Mouse (Mus musculus) forebrain, postnatal 0 days (tissue): ENCODE measurements around the gene Slc44a4. TPM values are rescaled to one million over a fixed set of nuclear protein-coding genes. Genes with fewer than 3 reads are reported as not detected.
A peak's percentile ranks its signal among the peaks of the same experiment; 100 is the strongest.

Experiments
- ATAC-seq: fragments of 200-750 bp; cut with Nextera tagmentation; 2 replicates; pipeline ENCODE4 v1.8.0; 2017; ENCODE audit warnings: mild to moderate bottlenecking, moderate library complexity
- DNase-seq: peaks from one replicate; pipeline ENCODE4 v3.0.0-alpha.2; 2015
- H3K27ac ChIP-seq: fragments of 300-500 bp; sonication (generic); 2 replicates; pipeline ENCODE4 v1.5.1; 2014; ENCODE audit warnings: low read depth, mild to moderate bottlenecking, antibody characterized with exemption, low read length, moderate library complexity, mixed read lengths
- H3K27me3 ChIP-seq: fragments of 300-500 bp; sonication (generic); 2 replicates; pipeline ENCODE4 v1.6.1; 2014; ENCODE audit warnings: mild to moderate bottlenecking, low read length, mixed read lengths; ENCODE audit not compliant: insufficient read depth
- H3K36me3 ChIP-seq: fragments of 300-500 bp; sonication (generic); 2 replicates; pipeline ENCODE4 v1.6.1; 2014; ENCODE audit warnings: mild to moderate bottlenecking, moderate library complexity; ENCODE audit not compliant: insufficient read depth
- H3K4me1 ChIP-seq: fragments of 300-500 bp; sonication (generic); 2 replicates; pipeline ENCODE4 v1.6.1; 2014; ENCODE audit warnings: antibody characterized with exemption; ENCODE audit not compliant: insufficient read depth
- H3K4me2 ChIP-seq: fragments of 300-500 bp; sonication (generic); 2 replicates; pipeline ENCODE4 v1.6.1; 2014; ENCODE audit warnings: low read depth, mild to moderate bottlenecking, moderate library complexity
- H3K4me3 ChIP-seq: fragments of 300-500 bp; sonication (generic); 2 replicates; pipeline ENCODE4 v1.5.1; 2014; ENCODE audit warnings: low read depth, low read length, mixed read lengths
- H3K9ac ChIP-seq: fragments of 300-500 bp; sonication (generic); 2 replicates; pipeline ENCODE4 v1.6.1; 2014; ENCODE audit warnings: mild to moderate bottlenecking
- H3K9me3 ChIP-seq: fragments of 300-500 bp; sonication (generic); 2 replicates; pipeline ENCODE4 v1.6.1; 2016; ENCODE audit warnings: low read length
- CTCF ChIP-seq: sonication (generic); IDR thresholded peaks from 2 replicates; pipeline ENCODE4 v1.5.1; 2016; ENCODE audit warnings: antibody characterized with exemption, control low read depth, low read depth
- WGBS: fragments of 180-500 bp; shearing (Covaris S2); extraction: QIAGEN DNeasy Blood & Tissue Kit; methylation state at CpG from one replicate; pipeline ENCODE4 v1.1.7; 2014; 5-methylcytosine and 5-hydroxymethylcytosine counted together
- polyA plus RNA-seq: library from polyadenylated mRNA; unstranded; fragments of >200 nt; fragmentation: Nextera tagmentation; extraction: Ambion mirVana; gene quantifications from 2 replicates; pipeline ENCODE4 v1.2.1, GENCODE M21; 2015
- total RNA-seq: library from RNA; depleted of rRNA; stranded (reverse); fragments of >200 nt; gene quantifications from 2 replicates; pipeline ENCODE4 v1.2.3, GENCODE M21; 2014

Gene Slc44a4
- total and polyA plus RNA-seq, 2 experiments from 2014 or later = not detected

DNA sequence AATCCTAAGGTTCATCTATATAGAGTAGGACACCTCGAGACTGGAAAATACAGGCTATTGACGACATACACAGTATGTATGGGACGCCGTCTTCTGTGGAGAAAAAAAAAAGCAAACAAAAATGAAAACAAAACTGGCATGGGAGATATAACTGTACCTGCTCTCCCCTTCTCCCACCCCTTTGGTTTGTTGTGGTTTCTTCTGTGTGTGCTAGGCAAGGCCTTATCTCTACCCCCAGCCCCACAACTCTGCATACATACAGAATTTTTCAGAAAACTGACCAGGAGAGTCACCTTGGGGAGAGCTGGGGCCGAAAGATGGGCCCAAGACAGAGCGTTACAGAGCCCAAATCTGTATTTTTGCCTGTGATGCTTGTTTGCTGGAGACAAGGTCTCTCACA, 29.6 kb upstream of the Slc44a4 start:
- no peak overlapping the region for H3K27ac ChIP-seq
- no peaks in the 10 kb centered on the region for H3K36me3 ChIP-seq
- H3K4me3 ChIP-seq = no peak overlapping the region
- ATAC-seq = no peak
- H3K4me1 ChIP-seq = no peaks in the 10 kb centered on the region
- WGBS = 89% methylated on average over 6 of the region's 6 CpGs
- 0 out of 2 replicates have a peak, but pooled peaks cover 4% of the 10 kb centered on the region for H3K27me3 ChIP-seq
- H3K9me3 ChIP-seq = no peaks in the 10 kb centered on the region
- no peak for DNase-seq
- H3K4me2 ChIP-seq = no peak overlapping the region
- no peak for TF ChIP-seq CTCF
- H3K9ac ChIP-seq = no peak overlapping the region

DNA sequence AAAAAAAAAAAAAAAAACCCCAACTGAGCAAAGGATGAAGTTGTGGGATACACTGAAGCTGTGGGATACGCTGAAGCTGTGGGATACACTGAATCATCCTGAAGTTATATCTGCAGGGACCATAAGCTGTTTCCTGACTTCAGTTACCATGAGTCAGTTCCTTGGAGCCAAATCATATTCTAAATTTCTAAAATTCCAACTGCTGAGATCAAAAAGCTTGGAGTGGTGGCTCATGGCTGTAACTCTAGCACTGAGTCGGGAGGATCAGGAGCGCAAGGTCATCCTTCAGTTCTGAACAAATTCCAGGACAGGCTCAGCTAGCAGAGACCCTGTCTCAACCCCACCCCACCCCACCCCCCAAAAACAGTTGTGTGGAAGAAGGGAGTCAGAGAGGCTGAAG, 28.7 kb upstream of the Slc44a4 start:
- no peaks in the 10 kb centered on the region for H3K9me3 ChIP-seq
- no peak overlapping the region for H3K4me2 ChIP-seq
- H3K36me3 ChIP-seq = no peaks in the 10 kb centered on the region
- WGBS = 84% methylated on average over 3 of the region's 3 CpGs
- H3K4me1 ChIP-seq = no peaks in the 10 kb centered on the region
- H3K27ac ChIP-seq = no peak overlapping the region
- TF ChIP-seq CTCF = no peak
- H3K4me3 ChIP-seq = no peak overlapping the region
- DNase-seq (no peak), ATAC-seq (no peak)
- 0 out of 2 replicates have a peak, but pooled peaks cover 4% of the 10 kb centered on the region for H3K27me3 ChIP-seq
- no peak overlapping the region for H3K9ac ChIP-seq

DNA sequence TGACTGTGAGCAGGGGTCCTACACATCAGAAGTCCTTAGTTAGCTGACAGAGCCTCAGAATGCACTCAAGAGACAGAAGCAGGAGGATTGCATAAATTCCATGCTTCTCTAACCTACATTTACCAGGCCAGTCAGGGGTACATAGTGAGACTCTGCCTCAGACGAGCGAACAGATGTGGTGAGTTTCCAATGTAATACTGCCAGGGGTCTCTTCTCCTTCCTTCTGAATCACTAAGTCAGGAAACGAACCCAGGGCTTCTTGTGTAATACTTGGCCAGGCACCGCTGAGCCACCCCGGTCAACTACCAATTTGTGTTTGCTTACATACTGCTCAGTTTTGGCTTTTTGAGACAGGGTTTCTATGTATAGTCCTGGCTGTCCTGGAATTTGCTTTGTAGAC, 26.3 kb upstream of the Slc44a4 start:
- Histone ChIP-seq H3K36me3 (no peaks in the 10 kb centered on the region), H3K27ac (no peak overlapping the region), H3K4me2 (no peak overlapping the region), H3K9me3 (no peaks in the 10 kb centered on the region), H3K4me1 (no peaks in the 10 kb centered on the region), H3K27me3 (no peaks in the 10 kb centered on the region), H3K9ac (no peak overlapping the region), H3K4me3 (no peak overlapping the region)
- WGBS = 92% methylated on average over 5 of the region's 5 CpGs
- no peak for TF ChIP-seq CTCF
- DNase-seq (no peak), ATAC-seq (no peak)

DNA sequence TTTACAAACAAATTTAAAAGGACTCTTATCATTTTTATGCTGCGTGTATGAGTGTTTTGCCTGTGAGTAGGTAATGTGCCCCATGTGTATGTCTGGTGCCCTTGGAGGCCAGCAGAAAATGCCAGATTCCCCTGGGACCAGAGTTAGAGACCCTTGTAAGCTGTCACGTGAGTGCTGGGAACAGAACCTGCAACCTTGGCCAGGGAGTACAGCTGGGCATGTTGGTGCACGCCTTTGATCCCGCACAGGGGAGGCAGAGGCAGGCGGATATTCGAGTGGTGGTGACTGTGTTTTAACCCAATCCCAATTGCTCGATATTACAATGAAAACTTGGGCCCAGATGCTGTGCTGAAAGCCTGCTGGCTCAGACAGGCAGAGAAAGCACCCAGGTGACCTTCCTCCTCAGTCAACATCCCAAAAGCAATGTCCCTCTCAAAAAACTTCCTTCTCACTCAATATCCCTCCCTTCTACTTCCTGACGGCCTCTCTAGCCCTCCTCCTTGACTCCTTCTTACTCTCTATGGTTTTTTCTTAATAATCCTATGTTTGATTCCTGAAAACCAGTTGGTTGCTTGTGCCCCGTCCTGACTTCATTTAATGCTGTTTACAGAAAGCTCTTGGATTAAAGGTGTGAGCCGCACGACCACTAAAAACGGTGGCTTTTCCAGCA, 24.1 kb upstream of the Slc44a4 start:
- 88% methylated on average over 12 of the region's 12 CpGs for WGBS
- Histone ChIP-seq H3K4me2 (no peak overlapping the region), H3K4me3 (no peak overlapping the region), H3K27me3 (no peaks in the 10 kb centered on the region), H3K36me3 (no peaks in the 10 kb centered on the region), H3K9me3 (no peaks in the 10 kb centered on the region), H3K9ac (no peak overlapping the region), H3K27ac (no peak overlapping the region), H3K4me1 (no peaks in the 10 kb centered on the region)
- no peak for TF ChIP-seq CTCF
- ATAC-seq = no peak
- DNase-seq = no peak

DNA sequence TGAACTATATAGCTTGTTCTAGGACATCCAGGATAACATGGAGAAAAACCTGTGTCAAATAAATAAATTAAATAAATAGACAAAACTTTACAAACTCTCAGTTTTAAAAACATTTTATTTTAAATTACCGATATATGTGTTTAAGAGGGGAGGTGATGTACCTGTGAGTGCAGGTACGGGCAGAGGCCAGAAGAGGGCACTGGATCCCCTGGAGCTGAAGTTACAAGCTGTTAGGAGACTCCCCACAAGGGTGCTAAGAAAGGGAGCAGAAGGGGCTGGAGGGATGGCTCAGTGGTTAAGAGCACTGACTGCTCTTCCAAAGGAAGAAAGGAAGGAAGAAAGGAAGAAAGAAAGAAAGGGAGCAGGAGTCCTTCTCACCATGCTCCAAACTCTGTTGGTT, 22.9 kb upstream of the Slc44a4 start:
- H3K4me2 ChIP-seq = no peak overlapping the region
- no peak overlapping the region for H3K4me3 ChIP-seq
- ATAC-seq = no peak
- 94% methylated on average over 2 of the region's 2 CpGs for WGBS
- DNase-seq = no peak
- peaks cover 5% of the 10 kb centered on the region; the same call in 1 of the 2 replicates for H3K4me1 ChIP-seq
- TF ChIP-seq CTCF = no peak
- H3K9ac ChIP-seq = no peak overlapping the region
- H3K27me3 ChIP-seq = no peaks in the 10 kb centered on the region
- H3K36me3 ChIP-seq = peaks cover 4% of the 10 kb centered on the region; the same call in 1 of the 2 replicates
- H3K27ac ChIP-seq = no peak overlapping the region
- H3K9me3 ChIP-seq = no peaks in the 10 kb centered on the region

DNA sequence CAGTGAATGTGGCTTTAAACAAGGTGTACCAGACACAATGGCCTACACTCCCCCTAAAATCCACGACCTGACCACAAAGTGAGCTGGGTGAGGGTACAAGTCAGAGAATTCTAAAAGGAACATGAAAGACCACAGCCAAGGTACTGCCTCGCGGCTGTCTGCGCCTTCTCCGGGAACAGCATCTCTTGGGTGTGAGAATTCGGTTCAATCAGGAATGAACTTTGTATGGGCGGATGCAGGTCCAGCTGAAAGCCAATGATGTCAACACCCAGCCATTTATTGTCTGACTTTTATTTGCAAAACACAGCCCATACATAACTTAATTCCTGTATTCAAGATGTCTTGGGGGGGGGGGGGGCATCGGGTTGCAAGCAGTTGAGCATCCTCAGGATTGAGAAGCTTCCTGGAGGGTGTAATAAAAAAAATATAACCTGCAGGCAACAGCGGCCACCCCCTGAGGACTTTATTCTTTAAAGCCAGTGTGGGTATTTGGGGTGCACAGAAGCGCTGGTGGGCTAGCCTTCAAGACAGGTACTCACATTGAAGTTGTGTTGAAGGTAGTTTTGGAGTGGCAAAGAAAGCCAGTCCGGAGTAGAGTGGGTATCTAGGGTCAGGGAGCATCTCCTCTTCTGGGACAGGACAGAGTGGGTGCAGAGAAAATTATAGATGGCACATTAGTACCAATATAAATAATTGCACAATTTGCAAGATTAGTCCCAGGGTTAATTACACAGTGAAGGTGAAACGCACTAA, 21.0 kb upstream of the Slc44a4 start:
- no peak for TF ChIP-seq CTCF
- Histone ChIP-seq H3K4me2 (peak overlapping the region; percentile 79), H3K27ac (peak overlapping the region; percentile 87), H3K9ac (peak overlapping the region; percentile 84; the same call in 1 of the 2 replicates), H3K4me1 (peaks cover 5% of the 10 kb centered on the region; the same call in 1 of the 2 replicates), H3K9me3 (no peaks in the 10 kb centered on the region), H3K4me3 (peak overlapping the region; percentile 72), H3K27me3 (no peaks in the 10 kb centered on the region), H3K36me3 (peaks cover 5% of the 10 kb centered on the region; the same call in 1 of the 2 replicates)
- no peak for DNase-seq
- no peak for ATAC-seq
- 65% methylated on average over 12 of the region's 12 CpGs for WGBS

DNA sequence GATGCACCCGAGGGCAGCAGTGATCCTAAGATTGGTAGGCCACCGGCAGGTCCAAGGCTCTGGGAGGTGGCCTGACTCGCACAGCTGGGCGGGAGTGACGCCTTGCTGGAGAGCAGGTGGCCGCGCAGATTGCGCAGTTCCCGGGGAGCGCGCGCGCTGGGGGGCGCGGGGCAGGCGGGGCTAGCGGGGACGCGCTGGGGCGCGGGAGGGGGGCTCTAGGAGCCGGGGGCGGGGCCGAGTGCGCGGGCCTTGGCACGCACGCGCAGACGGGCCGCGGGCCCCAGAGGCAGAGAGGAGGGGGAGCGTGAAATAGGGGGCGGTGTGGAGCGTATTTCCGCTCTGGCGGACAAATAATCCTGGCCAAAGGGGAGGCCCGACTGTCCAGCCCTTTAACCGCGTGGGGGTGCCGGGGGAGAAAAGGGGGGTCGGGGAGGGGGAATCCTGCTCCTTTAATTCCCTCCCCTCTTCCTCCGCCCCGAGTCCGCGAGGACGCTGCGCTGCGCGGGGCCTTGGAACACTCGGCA, 20.1 kb upstream of the Slc44a4 start:
- peak overlapping the region; percentile 79 for H3K4me2 ChIP-seq
- peak; percentile 88 for ATAC-seq
- H3K9ac ChIP-seq = peak overlapping the region; percentile 84
- peak overlapping the region; percentile 72 for H3K4me3 ChIP-seq
- peak overlapping the region; percentile 87 for H3K27ac ChIP-seq
- H3K27me3 ChIP-seq = no peaks in the 10 kb centered on the region
- H3K36me3 ChIP-seq = peaks cover 5% of the 10 kb centered on the region; the same call in 1 of the 2 replicates
- TF ChIP-seq CTCF = peak; percentile 32; the same call in 1 of the 2 replicates
- H3K4me1 ChIP-seq = peaks cover 5% of the 10 kb centered on the region; the same call in 1 of the 2 replicates
- WGBS = 6% methylated on average over 35 of the region's 51 CpGs
- peak; percentile 99 for DNase-seq
- H3K9me3 ChIP-seq = no peaks in the 10 kb centered on the region
